Mouse (Mus musculus) layer of hippocampus, postnatal 10 days (tissue): ENCODE results near the gene Scarf1. TPM values are rescaled to one million over a fixed set of nuclear protein-coding genes. Genes with fewer than 3 reads are reported as not detected.

Source experiments
- DNase-seq, 2 experiments: peaks; one replicate each; pipeline ENCODE4 v3.0.0; 2021; ENCODE audit warnings: low spot score in 2 of 2
- long read RNA-seq: library from polyadenylated mRNA; stranded (forward); transcript quantifications from one replicate; pipeline ENCODE4 v2.0.0, GENCODE M21; 2023
- total RNA-seq, 2 experiments: library from RNA; stranded (reverse); gene quantifications; 2 replicates each; pipeline ENCODE4 v1.2.3; 2021

Gene Scarf1
- 1 to 10 TPM; 3.5 to 3.6 TPM for total RNA-seq
- long read RNA-seq, partial matches to known transcripts = 1 of 1 reads
- long read RNA-seq, other reads (novel, unspliced or antisense) = 0 of 1 reads

- DNase-seq = no peak
Observed at GRCm38 (mm10) chr11:75513336-75513735, at the start of gene Scarf1. Scarf1 (plus strand) TSS chr11:75513540.

GRCm38 (mm10) chr11:75463624-75464023, 49.7 kb upstream of the Scarf1 start:
- DNase-seq = no peak

GRCm38 (mm10) chr11:75464417-75464816, 48.9 kb upstream of the Scarf1 start:
- DNase-seq = no peak

- no peak for DNase-seq
Observed at GRCm38 (mm10) chr11:75465051-75465450, 48.3 kb upstream of the Scarf1 start.

- no peak for DNase-seq
Observed at GRCm38 (mm10) chr11:75466731-75467505, 46.4 kb upstream of the Scarf1 start.

GRCm38 (mm10) chr11:75467512-75468215, 45.7 kb upstream of the Scarf1 start:
- peak in 1 of 2 experiments; percentile 20 for DNase-seq

GRCm38 (mm10) chr11:75468410-75468809, 44.9 kb upstream of the Scarf1 start:
- DNase-seq = no peak

- DNase-seq = no peak
Observed at GRCm38 (mm10) chr11:75469261-75469660, 44.1 kb upstream of the Scarf1 start.

- DNase-seq = no peak
Observed at GRCm38 (mm10) chr11:75470675-75471074, 42.7 kb upstream of the Scarf1 start.

GRCm38 (mm10) chr11:75472469-75473081, 40.8 kb upstream of the Scarf1 start:
- DNase-seq = no peak

GRCm38 (mm10) chr11:75473376-75473775, 40.0 kb upstream of the Scarf1 start:
- DNase-seq = no peak

- no peak for DNase-seq
Observed at GRCm38 (mm10) chr11:75486192-75486591, 27.1 kb upstream of the Scarf1 start.

GRCm38 (mm10) chr11:75486601-75487285, 26.6 kb upstream of the Scarf1 start, which contains the start of gene Prpf8:
Prpf8 (plus strand) TSS chr11:75486816.
- peak; percentile 98 to 99 for DNase-seq

GRCm38 (mm10) chr11:75487496-75487895, 25.8 kb upstream of the Scarf1 start:
- DNase-seq = no peak

GRCm38 (mm10) chr11:75494296-75495049, 18.9 kb upstream of the Scarf1 start:
- no peak for DNase-seq

GRCm38 (mm10) chr11:75498126-75498525, 15.2 kb upstream of the Scarf1 start:
- no peak for DNase-seq

- no peak for DNase-seq
Observed at GRCm38 (mm10) chr11:75508162-75508561, 5.2 kb upstream of the Scarf1 start.

- DNase-seq = no peak
Observed at GRCm38 (mm10) chr11:75508904-75509303, 4.4 kb upstream of the Scarf1 start.

GRCm38 (mm10) chr11:75509741-75510626, 3.4 kb upstream of the Scarf1 start, which contains the start of gene Rilp:
Rilp (plus strand) TSS chr11:75510094.
- peak; percentile 72 to 78 for DNase-seq
